Mouse (Mus musculus) neural tube, embryonic 12.5 days (tissue): ENCODE results near the gene Kif2a. TPM values are rescaled to one million over a fixed set of nuclear protein-coding genes. Genes with fewer than 3 reads are reported as not detected.

Experiments
- ATAC-seq: fragments of 200-750 bp; cut with Nextera tagmentation; 2 replicates; pipeline ENCODE4 v1.8.0; 2017; ENCODE audit warnings: low read depth, mild to moderate bottlenecking, moderate TSS enrichment, moderate library complexity; ENCODE audit not compliant: low FRiP score
- H3K27ac ChIP-seq: fragments of 300-500 bp; sonication (generic); 2 replicates; pipeline ENCODE4 v1.5.1; 2016
- H3K27me3 ChIP-seq: fragments of 300-500 bp; sonication (generic); replicated peaks from 2 replicates; pipeline ENCODE4 v1.6.1; 2016; ENCODE audit warnings: mild to moderate bottlenecking
- H3K36me3 ChIP-seq: fragments of 300-500 bp; sonication (generic); 2 replicates; pipeline ENCODE4 v1.6.1; 2016; ENCODE audit warnings: mild to moderate bottlenecking
- H3K4me1 ChIP-seq: fragments of 300-500 bp; sonication (generic); 2 replicates; pipeline ENCODE4 v1.6.1; 2016
- H3K4me2 ChIP-seq: fragments of 300-500 bp; sonication (generic); replicated peaks from 2 replicates; pipeline ENCODE4 v1.6.1; 2016; ENCODE audit warnings: mild to moderate bottlenecking
- H3K4me3 ChIP-seq: fragments of 300-500 bp; sonication (generic); 2 replicates; pipeline ENCODE4 v1.5.1; 2016
- H3K9ac ChIP-seq: fragments of 300-500 bp; sonication (generic); 2 replicates; pipeline ENCODE4 v1.6.1; 2016; ENCODE audit warnings: mild to moderate bottlenecking
- H3K9me3 ChIP-seq: fragments of 300-500 bp; sonication (generic); 2 replicates; pipeline ENCODE4 v1.6.1; 2016; ENCODE audit warnings: mild to moderate bottlenecking
- WGBS: fragments of 180-500 bp; shearing (Covaris S2); methylation state at CpG from one replicate; pipeline ENCODE4 v1.1.7; 2016; 5-methylcytosine and 5-hydroxymethylcytosine counted together
- polyA plus RNA-seq: library from polyadenylated mRNA; unstranded; fragments of >200 nt; fragmentation: Nextera tagmentation; extraction: Ambion mirVana; gene quantifications from 2 replicates; pipeline ENCODE4 v1.2.1, GENCODE M21; 2016

Gene Kif2a
- polyA plus RNA-seq, 1 experiment from 2014 or later, result 41.4 TPM

GRCm38 (mm10) chr13:107039493-107039892 is 17.6 kb upstream of the Kif2a start:
- no peak overlapping the region for H3K4me2 ChIP-seq
- no peak overlapping the region for H3K9ac ChIP-seq
- H3K4me3 ChIP-seq, result no peak overlapping the region
- ATAC-seq, result no peak
- no peaks in the 10 kb centered on the region for H3K9me3 ChIP-seq
- no peaks in the 10 kb centered on the region for H3K36me3 ChIP-seq
- no peak overlapping the region for H3K27ac ChIP-seq
- H3K27me3 ChIP-seq, result no peaks in the 10 kb centered on the region
- 86% methylated on average over 4 of the region's 4 CpGs for WGBS
- no peaks in the 10 kb centered on the region for H3K4me1 ChIP-seq

GRCm38 (mm10) chr13:107038346-107038745 is 16.4 kb upstream of the Kif2a start:
- Histone ChIP-seq H3K4me3 (no peak overlapping the region), H3K4me1 (no peaks in the 10 kb centered on the region), H3K9me3 (no peaks in the 10 kb centered on the region), H3K4me2 (no peak overlapping the region), H3K9ac (no peak overlapping the region), H3K27me3 (no peaks in the 10 kb centered on the region), H3K36me3 (no peaks in the 10 kb centered on the region), H3K27ac (no peak overlapping the region)
- ATAC-seq, result no peak
- 92% methylated on average over 2 of the region's 2 CpGs for WGBS

- no peaks in the 10 kb centered on the region for H3K27me3 ChIP-seq
- no peak overlapping the region for H3K4me2 ChIP-seq
- no peaks in the 10 kb centered on the region for H3K36me3 ChIP-seq
- no peaks in the 10 kb centered on the region for H3K4me1 ChIP-seq
- no peak overlapping the region for H3K27ac ChIP-seq
- no peak overlapping the region for H3K4me3 ChIP-seq
- 63% methylated on average over 3 of the region's 3 CpGs for WGBS
- ATAC-seq, result no peak
- no peaks in the 10 kb centered on the region for H3K9me3 ChIP-seq
- no peak overlapping the region for H3K9ac ChIP-seq
Measured at GRCm38 (mm10) chr13:107035511-107036113, 13.7 kb upstream of the Kif2a start.

GRCm38 (mm10) chr13:107035078-107035477 is 13.2 kb upstream of the Kif2a start:
- 90% methylated on average over 4 of the region's 4 CpGs for WGBS
- no peak overlapping the region for H3K9ac ChIP-seq
- no peak overlapping the region for H3K4me3 ChIP-seq
- no peak for ATAC-seq
- no peaks in the 10 kb centered on the region for H3K9me3 ChIP-seq
- no peaks in the 10 kb centered on the region for H3K27me3 ChIP-seq
- no peak overlapping the region for H3K27ac ChIP-seq
- no peaks in the 10 kb centered on the region for H3K36me3 ChIP-seq
- H3K4me2 ChIP-seq, result no peak overlapping the region
- H3K4me1 ChIP-seq, result no peaks in the 10 kb centered on the region

GRCm38 (mm10) chr13:107034028-107034920 is 12.3 kb upstream of the Kif2a start:
- Histone ChIP-seq H3K27ac (no peak overlapping the region), H3K4me3 (no peak overlapping the region), H3K27me3 (no peaks in the 10 kb centered on the region), H3K4me2 (no peak overlapping the region), H3K9me3 (no peaks in the 10 kb centered on the region), H3K4me1 (no peaks in the 10 kb centered on the region), H3K36me3 (no peaks in the 10 kb centered on the region), H3K9ac (no peak overlapping the region)
- WGBS, result 67% methylated on average over 1 of the region's 1 CpGs
- ATAC-seq, result no peak

- no peak overlapping the region for H3K9ac ChIP-seq
- no peaks in the 10 kb centered on the region for H3K9me3 ChIP-seq
- no peak overlapping the region for H3K4me2 ChIP-seq
- no peaks in the 10 kb centered on the region for H3K36me3 ChIP-seq
- H3K4me1 ChIP-seq, result no peaks in the 10 kb centered on the region
- H3K27ac ChIP-seq, result no peak overlapping the region
- no peak for ATAC-seq
- H3K4me3 ChIP-seq, result no peak overlapping the region
- no peaks in the 10 kb centered on the region for H3K27me3 ChIP-seq
Measured at GRCm38 (mm10) chr13:107031228-107031627, 9.3 kb upstream of the Kif2a start.

- 93% methylated on average over 4 of the region's 4 CpGs for whole genome bisulfite sequencing
Measured at GRCm38 (mm10) chr13:107027218-107027617, 5.3 kb upstream of the Kif2a start.

GRCm38 (mm10) chr13:107025663-107026062 is 3.7 kb upstream of the Kif2a start:
- no peaks in the 10 kb centered on the region for H3K4me1 ChIP-seq
- no peak for ATAC-seq
- no peak overlapping the region for H3K27ac ChIP-seq
- H3K4me2 ChIP-seq, result no peak overlapping the region
- 88% methylated on average over 3 of the region's 3 CpGs for WGBS
- H3K9ac ChIP-seq, result no peak overlapping the region
- no peaks in the 10 kb centered on the region for H3K36me3 ChIP-seq
- no peaks in the 10 kb centered on the region for H3K27me3 ChIP-seq
- H3K9me3 ChIP-seq, result no peaks in the 10 kb centered on the region
- no peak overlapping the region for H3K4me3 ChIP-seq

More at GRCm38 (mm10) chr13:107027218-107027617, 5.3 kb upstream of the Kif2a start:
- H3K36me3 ChIP-seq, result no peaks in the 10 kb centered on the region
- H3K9me3 ChIP-seq, result no peaks in the 10 kb centered on the region
- no peaks in the 10 kb centered on the region for H3K4me1 ChIP-seq
- H3K27me3 ChIP-seq, result no peaks in the 10 kb centered on the region
- ATAC-seq, result no peak
- H3K4me2 ChIP-seq, result no peak overlapping the region
- no peak overlapping the region for H3K4me3 ChIP-seq
- no peak overlapping the region for H3K27ac ChIP-seq
- no peak overlapping the region for H3K9ac ChIP-seq

GRCm38 (mm10) chr13:107022266-107023171 is 593 bp upstream of the Kif2a start:
- H3K9ac ChIP-seq, result peak overlapping the region; percentile 89

GRCm38 (mm10) chr13:107019443-107019842 is 2.5 kb downstream of the Kif2a start:
- peaks cover 8% of the 10 kb centered on the region for H3K4me1 ChIP-seq
- no peaks in the 10 kb centered on the region for H3K27me3 ChIP-seq
- H3K9ac ChIP-seq, result no peak overlapping the region
- H3K36me3 ChIP-seq, result no peaks in the 10 kb centered on the region; the same call in 1 of the 2 replicates
- WGBS, result 88% methylated on average over 2 of the region's 2 CpGs
- H3K4me3 ChIP-seq, result no peak overlapping the region
- no peak overlapping the region; the same call in 1 of the 2 replicates for H3K4me2 ChIP-seq
- H3K27ac ChIP-seq, result no peak overlapping the region
- H3K9me3 ChIP-seq, result no peaks in the 10 kb centered on the region
- no peak for ATAC-seq

More at GRCm38 (mm10) chr13:107022266-107023171, 593 bp upstream of the Kif2a start:
- no peaks in the 10 kb centered on the region for H3K36me3 ChIP-seq
- H3K9me3 ChIP-seq, result no peaks in the 10 kb centered on the region
- WGBS, result 1% methylated on average over 76 of the region's 97 CpGs
- H3K4me3 ChIP-seq, result peak overlapping the region; percentile 87
- peak overlapping the region; percentile 77 for H3K4me2 ChIP-seq
- peak overlapping the region; percentile 92 for H3K27ac ChIP-seq
- peaks cover 8% of the 10 kb centered on the region for H3K4me1 ChIP-seq
- H3K27me3 ChIP-seq, result no peaks in the 10 kb centered on the region
- ATAC-seq, result peak; percentile 91

GRCm38 (mm10) chr13:107013926-107014325 is 8.0 kb downstream of the Kif2a start:
- H3K9me3 ChIP-seq, result no peaks in the 10 kb centered on the region
- H3K4me1 ChIP-seq, result no peaks in the 10 kb centered on the region
- no peak overlapping the region for H3K4me3 ChIP-seq
- no peaks in the 10 kb centered on the region; the same call in 1 of the 2 replicates for H3K36me3 ChIP-seq
- no peaks in the 10 kb centered on the region for H3K27me3 ChIP-seq
- no peak overlapping the region for H3K4me2 ChIP-seq
- H3K9ac ChIP-seq, result no peak overlapping the region
- no peak overlapping the region for H3K27ac ChIP-seq
- WGBS, result 89% methylated on average over 2 of the region's 2 CpGs
- ATAC-seq, result no peak

- H3K27me3 ChIP-seq, result no peaks in the 10 kb centered on the region
- no peaks in the 10 kb centered on the region for H3K4me1 ChIP-seq
- H3K27ac ChIP-seq, result no peak overlapping the region
- H3K9me3 ChIP-seq, result no peaks in the 10 kb centered on the region
- H3K4me2 ChIP-seq, result no peak overlapping the region
- H3K9ac ChIP-seq, result no peak overlapping the region
- WGBS, result 99% methylated on average over 2 of the region's 2 CpGs
- ATAC-seq, result no peak
- H3K4me3 ChIP-seq, result no peak overlapping the region
- no peaks in the 10 kb centered on the region; the same call in 1 of the 2 replicates for H3K36me3 ChIP-seq
Measured at GRCm38 (mm10) chr13:107011618-107012017, 10.3 kb downstream of the Kif2a start.
